Mouse (Mus musculus) cortical plate, adult 2 months (tissue): Measurements from ENCODE around the gene Abcc5.

Experiments
- CTCF ChIP-seq: fragments of 200-500 bp; IDR thresholded peaks from 2 replicates; pipeline ENCODE4 v1.5.1; 2011; ENCODE audit warnings: mild to moderate bottlenecking, control low read depth, low read length; ENCODE audit not compliant: insufficient read depth; ENCODE audit errors: extremely low read depth
- POLR2A ChIP-seq: fragments of 200-500 bp; IDR thresholded peaks from 2 replicates; pipeline ENCODE4 v1.6.1; 2011; ENCODE audit warnings: mild to moderate bottlenecking, low read length, control low read depth; ENCODE audit not compliant: insufficient read depth; ENCODE audit errors: extremely low read depth

GRCm38 (mm10) chr16:20415211-20415610 lies 11.0 kb downstream of the Abcc5 start:
- TF ChIP-seq CTCF: no peak
- no peak for TF ChIP-seq POLR2A
